Mouse (Mus musculus) embryonic fibroblast, embryonic 13.5 days (primary cell): Measurements from ENCODE around the gene Atf3.

ENCODE experiments used
- CTCF ChIP-seq: IDR thresholded peaks from 2 replicates; pipeline ENCODE4 v1.5.1; 2011; ENCODE audit warnings: mild to moderate bottlenecking, control low read depth, low read length, moderate library complexity, borderline replicate concordance; ENCODE audit not compliant: insufficient read depth
- POLR2A ChIP-seq: IDR thresholded peaks from 2 replicates; pipeline ENCODE4 v1.6.1; 2011; ENCODE audit warnings: low read depth, mild to moderate bottlenecking, control low read depth, low read length, moderate library complexity

- TF ChIP-seq CTCF, result no peak
- no peak for TF ChIP-seq POLR2A
These were observed 82.4 kb downstream of the Atf3 start for GRCm38 (mm10) chr1:191135406-191135805.
